Mouse (Mus musculus) brain, embryonic 18.5 days (tissue): ENCODE measurements around the gene Anp32a.

Source experiments
- DNase-seq: peaks from one replicate; pipeline ENCODE4 v3.0.0-alpha.2; 2012; ENCODE audit warnings: low read depth, low spot score

Gene Anp32a

GRCm38 (mm10) chr9:62406423-62407013 lies 65.4 kb downstream of the Anp32a start:
- no peak for DNase-seq

GRCm38 (mm10) chr9:62407357-62408146 lies 66.5 kb downstream of the Anp32a start:
- DNase-seq, result no peak

GRCm38 (mm10) chr9:62418742-62419141 lies 77.6 kb downstream of the Anp32a start:
- no peak for DNase-seq

GRCm38 (mm10) chr9:62420261-62420917 lies 79.3 kb downstream of the Anp32a start:
- DNase-seq, result no peak

- DNase-seq, result no peak
These were observed 79.9 kb downstream of the Anp32a start for GRCm38 (mm10) chr9:62421027-62421426.

GRCm38 (mm10) chr9:62421911-62422310 lies 80.8 kb downstream of the Anp32a start:
- DNase-seq, result no peak

- no peak for DNase-seq
These were observed 81.8 kb downstream of the Anp32a start for GRCm38 (mm10) chr9:62422926-62423325.

- DNase-seq, result no peak
These were observed 82.8 kb downstream of the Anp32a start for GRCm38 (mm10) chr9:62423871-62424270.

- DNase-seq, result no peak
These were observed 84.2 kb downstream of the Anp32a start for GRCm38 (mm10) chr9:62425265-62425664.

GRCm38 (mm10) chr9:62426021-62426420 lies 84.9 kb downstream of the Anp32a start:
- no peak for DNase-seq

- DNase-seq, result no peak
These were observed 85.4 kb downstream of the Anp32a start for GRCm38 (mm10) chr9:62426531-62426930.

- DNase-seq, result no peak
These were observed 85.9 kb downstream of the Anp32a start for GRCm38 (mm10) chr9:62427010-62427409.
